Mouse (Mus musculus): ENCODE results near the gene Adarb2.
A peak's percentile ranks its signal among the peaks of the same experiment; 100 is the strongest.

DNA sequence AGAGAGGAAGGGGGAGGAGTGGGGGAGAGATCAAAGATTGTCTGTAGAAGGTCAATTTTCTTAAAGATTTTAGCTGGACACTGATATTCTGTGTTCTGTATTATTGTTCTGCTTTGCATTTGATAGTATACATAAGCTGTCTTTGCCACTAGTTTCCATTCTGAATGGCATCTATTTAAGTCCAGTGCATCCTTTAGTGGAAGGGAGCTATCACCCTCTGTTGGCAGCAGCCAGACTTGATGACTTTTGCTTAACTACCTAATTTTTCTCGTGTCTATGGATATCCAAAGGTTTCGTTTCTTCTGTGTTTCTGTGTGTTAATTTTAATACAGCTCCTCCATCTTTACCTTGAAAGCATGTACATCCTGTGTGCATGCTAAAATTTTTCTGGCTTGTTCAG, 419.6 kb downstream of the Adarb2 start:
- TF ChIP-seq CTCF (IDR thresholded peaks at IDR 0.05) (peak; percentile 24; the same call in 1 of the 2 replicates), EP300 (IDR thresholded peaks at IDR 0.05) (no peak)

Data from lung, postnatal 0 days (tissue).